Mouse (Mus musculus): ENCODE data around the gene H2-Q7. TPM values are rescaled to one million over a fixed set of nuclear protein-coding genes. Genes with fewer than 3 reads are reported as not detected.
"Not testable (repeated sequence)": the region's sequence is repeated elsewhere in the genome, so short reads cannot be mapped to it uniquely, and the experiment has no call there.

Gene H2-Q7
- 47.6 and 48.2 TPM in 2 replicates for total RNA-seq (2015; ENCODE audit: low replicate concordance)
- total RNA-seq (2017; ENCODE audit: low replicate concordance): 8.2 and 13.2 TPM in 2 replicates

- peak; percentile 42; the same call in 1 of the 2 replicates for ATAC-seq (replicated peaks; ENCODE audit: low FRiP score, poor library complexity, severe bottlenecking)
These were observed at the start of gene H2-Q7 for GRCm38 (mm10) chr17:35438885-35439284. Gene H2-Q7 (plus strand): TSS chr17:35439155.

- ATAC-seq (replicated peaks; ENCODE audit: low FRiP score, poor library complexity, severe bottlenecking): not testable (repeated sequence)
These were observed 49.2 kb upstream of the H2-Q7 start for GRCm38 (mm10) chr17:35389796-35390195.

- not testable (repeated sequence) for ATAC-seq (replicated peaks; ENCODE audit: low FRiP score, poor library complexity, severe bottlenecking)
These were observed 46.3 kb upstream of the H2-Q7 start for GRCm38 (mm10) chr17:35392671-35393070.

GRCm38 (mm10) chr17:35393864-35394800 is 44.8 kb upstream of the H2-Q7 start:
- peak; percentile 35; the same call in 1 of the 2 replicates for ATAC-seq (replicated peaks; ENCODE audit: low FRiP score, poor library complexity, severe bottlenecking)

- not testable (repeated sequence) for ATAC-seq (replicated peaks; ENCODE audit: low FRiP score, poor library complexity, severe bottlenecking)
These were observed 42.0 kb upstream of the H2-Q7 start for GRCm38 (mm10) chr17:35396956-35397355.

- ATAC-seq (replicated peaks; ENCODE audit: low FRiP score, poor library complexity, severe bottlenecking): not testable (repeated sequence)
These were observed 25.9 kb upstream of the H2-Q7 start for GRCm38 (mm10) chr17:35413057-35413456.

- ATAC-seq (replicated peaks; ENCODE audit: low FRiP score, poor library complexity, severe bottlenecking): not testable (repeated sequence)
These were observed 23.5 kb upstream of the H2-Q7 start for GRCm38 (mm10) chr17:35415273-35416129.

GRCm38 (mm10) chr17:35418772-35419171 is 20.2 kb upstream of the H2-Q7 start:
- no peak for ATAC-seq (replicated peaks; ENCODE audit: low FRiP score, poor library complexity, severe bottlenecking)

- not testable (repeated sequence) for ATAC-seq (replicated peaks; ENCODE audit: low FRiP score, poor library complexity, severe bottlenecking)
These were observed 19.4 kb upstream of the H2-Q7 start for GRCm38 (mm10) chr17:35419564-35419963.

GRCm38 (mm10) chr17:35420206-35420810 is 18.6 kb upstream of the H2-Q7 start:
- ATAC-seq (replicated peaks; ENCODE audit: low FRiP score, poor library complexity, severe bottlenecking): not testable (repeated sequence)

GRCm38 (mm10) chr17:35421331-35421730 is 17.6 kb upstream of the H2-Q7 start:
- not testable (repeated sequence) for ATAC-seq (replicated peaks; ENCODE audit: low FRiP score, poor library complexity, severe bottlenecking)

- not testable (repeated sequence) for ATAC-seq (replicated peaks; ENCODE audit: low FRiP score, poor library complexity, severe bottlenecking)
These were observed 16.6 kb upstream of the H2-Q7 start for GRCm38 (mm10) chr17:35422360-35422759.

GRCm38 (mm10) chr17:35423131-35423810 is 15.7 kb upstream of the H2-Q7 start:
- not testable (repeated sequence) for ATAC-seq (replicated peaks; ENCODE audit: low FRiP score, poor library complexity, severe bottlenecking)

- not testable (repeated sequence) for ATAC-seq (replicated peaks; ENCODE audit: low FRiP score, poor library complexity, severe bottlenecking)
These were observed 14.8 kb upstream of the H2-Q7 start for GRCm38 (mm10) chr17:35424106-35424505.

- ATAC-seq (replicated peaks; ENCODE audit: low FRiP score, poor library complexity, severe bottlenecking): not testable (repeated sequence)
These were observed 14.1 kb upstream of the H2-Q7 start, which contains the start of gene H2-Q6 for GRCm38 (mm10) chr17:35424624-35425416. Gene H2-Q6 (plus strand): TSS chr17:35424850.

- ATAC-seq (replicated peaks; ENCODE audit: low FRiP score, poor library complexity, severe bottlenecking): not testable (repeated sequence)
These were observed 13.5 kb upstream of the H2-Q7 start for GRCm38 (mm10) chr17:35425474-35425873.

- not testable (repeated sequence) for ATAC-seq (replicated peaks; ENCODE audit: low FRiP score, poor library complexity, severe bottlenecking)
These were observed 10.1 kb upstream of the H2-Q7 start for GRCm38 (mm10) chr17:35428883-35429282.

GRCm38 (mm10) chr17:35430671-35431070 is 8.3 kb upstream of the H2-Q7 start:
- ATAC-seq (replicated peaks; ENCODE audit: low FRiP score, poor library complexity, severe bottlenecking): not testable (repeated sequence)

Data from erythroid progenitor cell, adult 5-6 weeks (primary cell).